Mouse (Mus musculus): ENCODE measurements around the gene Stpg3.
A peak's percentile ranks its signal among the peaks of the same experiment; 100 is the strongest.

Stpg3 gene

DNA sequence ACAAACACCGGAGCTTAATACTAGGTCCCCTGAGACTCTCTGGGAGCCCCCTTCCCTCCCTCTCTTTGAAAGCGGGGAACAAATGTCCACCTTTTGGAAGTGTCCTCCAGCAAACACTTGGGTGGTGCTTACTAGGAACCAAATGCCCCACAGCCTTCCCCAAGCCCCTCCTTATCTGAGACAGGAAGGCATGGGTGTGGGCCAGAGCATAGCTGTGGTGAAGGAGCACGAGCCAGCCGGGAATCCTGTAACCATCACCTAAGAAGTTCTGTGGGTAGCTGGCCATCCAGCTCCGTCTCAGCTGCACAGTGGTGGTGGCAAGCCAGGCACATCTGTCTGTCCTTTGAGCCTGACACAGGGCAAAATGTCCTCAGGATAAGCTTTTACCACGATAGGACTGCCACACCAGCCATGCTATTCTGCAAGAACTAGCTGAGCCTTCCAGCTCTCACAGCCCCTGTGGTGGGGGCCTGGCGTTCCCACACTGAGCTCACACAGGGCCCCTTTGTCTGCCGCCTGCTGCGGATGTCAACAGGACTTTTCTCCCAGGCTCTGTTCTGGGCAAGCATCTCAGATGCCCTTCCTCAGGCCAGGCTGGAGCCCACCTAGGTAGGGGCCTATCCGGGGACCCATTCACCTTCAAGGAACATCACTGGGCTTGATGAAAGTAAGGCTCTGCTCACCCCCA lies 36.0 kb downstream of the Stpg3 start:
- no peak for DNase-seq (ENCODE audit: low spot score)

DNA sequence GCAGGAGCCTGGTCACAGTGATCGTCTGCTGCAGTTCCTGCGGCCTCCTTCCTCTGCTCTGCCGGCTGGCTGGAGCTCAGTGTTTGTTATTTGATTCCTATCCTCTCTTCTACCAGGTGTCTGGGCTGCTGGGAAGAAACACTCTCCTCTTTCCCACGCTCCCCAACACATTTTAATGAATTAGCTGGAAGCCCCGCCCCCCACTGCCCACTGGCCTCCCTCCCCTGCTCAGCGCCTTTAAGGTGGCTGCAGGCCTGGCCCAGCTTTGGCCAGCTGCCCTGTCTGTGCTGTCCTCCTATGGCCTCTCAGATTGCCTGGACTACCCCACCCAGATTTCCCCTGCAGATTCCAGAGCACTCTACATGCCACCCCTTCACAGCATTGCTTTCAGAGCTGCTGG lies 36.8 kb downstream of the Stpg3 start:
- peak; percentile 76 for DNase-seq (ENCODE audit: low spot score)

DNA sequence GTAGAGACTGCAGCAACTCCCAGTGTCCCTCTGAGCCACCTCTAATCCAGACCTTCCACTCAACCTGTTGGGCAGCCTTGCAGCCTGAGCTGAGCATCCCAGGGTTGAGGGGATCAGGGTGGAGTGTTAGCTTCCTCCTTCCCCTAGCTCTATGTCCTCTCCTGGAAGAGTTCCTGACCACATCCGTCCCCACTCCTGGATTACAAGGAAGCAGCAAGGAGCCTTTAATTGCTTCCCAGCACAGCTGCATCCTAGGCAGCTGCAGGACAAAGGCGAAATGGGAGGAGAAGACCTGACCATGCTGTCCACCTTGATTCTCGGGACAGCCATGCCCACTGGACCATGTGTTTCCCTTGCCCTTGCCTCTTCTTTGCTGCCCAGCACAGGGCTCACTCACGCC lies 37.4 kb downstream of the Stpg3 start:
- no peak for DNase-seq (ENCODE audit: low spot score)

DNA sequence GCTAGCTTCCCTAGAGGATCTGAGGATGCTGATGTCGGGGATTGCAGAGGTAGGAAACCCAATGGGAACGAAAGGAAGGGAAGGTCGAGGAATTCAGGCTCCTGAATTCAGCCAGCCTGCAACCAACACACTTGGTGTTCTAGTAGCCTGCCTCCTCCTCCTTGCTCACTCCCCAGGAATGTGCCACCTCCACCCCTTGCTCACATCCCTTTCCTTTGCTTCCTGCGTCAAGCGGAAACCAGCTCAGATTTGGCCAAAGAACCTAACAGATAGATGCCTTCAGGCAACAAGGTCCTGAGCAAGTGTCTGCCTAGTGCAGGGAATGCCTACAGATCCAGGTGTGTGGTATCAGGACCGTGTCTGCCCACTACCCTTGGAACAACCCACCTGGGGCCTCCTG lies 37.9 kb downstream of the Stpg3 start:
- no peak for DNase-seq (ENCODE audit: low spot score)

DNA sequence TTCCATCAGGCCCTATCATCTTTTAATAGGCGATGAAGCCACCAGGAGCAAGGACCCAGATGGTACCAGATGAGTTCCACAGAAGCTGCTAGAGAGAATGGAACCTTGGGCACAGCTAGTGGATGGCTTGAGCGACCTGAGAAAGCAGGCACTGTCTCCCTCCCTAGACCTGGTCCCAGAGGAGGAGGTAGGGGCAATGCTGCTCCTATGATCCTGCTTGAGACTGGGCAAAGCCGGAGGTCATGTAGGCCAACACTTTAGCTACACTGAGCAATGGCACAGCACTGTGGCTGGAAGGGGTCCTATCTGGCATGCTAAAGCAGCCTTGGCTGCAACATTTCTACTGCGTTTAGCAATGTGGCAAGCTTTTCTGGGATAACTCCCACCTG lies 38.8 kb downstream of the Stpg3 start:
- DNase-seq (ENCODE audit: low spot score) = no peak

DNA sequence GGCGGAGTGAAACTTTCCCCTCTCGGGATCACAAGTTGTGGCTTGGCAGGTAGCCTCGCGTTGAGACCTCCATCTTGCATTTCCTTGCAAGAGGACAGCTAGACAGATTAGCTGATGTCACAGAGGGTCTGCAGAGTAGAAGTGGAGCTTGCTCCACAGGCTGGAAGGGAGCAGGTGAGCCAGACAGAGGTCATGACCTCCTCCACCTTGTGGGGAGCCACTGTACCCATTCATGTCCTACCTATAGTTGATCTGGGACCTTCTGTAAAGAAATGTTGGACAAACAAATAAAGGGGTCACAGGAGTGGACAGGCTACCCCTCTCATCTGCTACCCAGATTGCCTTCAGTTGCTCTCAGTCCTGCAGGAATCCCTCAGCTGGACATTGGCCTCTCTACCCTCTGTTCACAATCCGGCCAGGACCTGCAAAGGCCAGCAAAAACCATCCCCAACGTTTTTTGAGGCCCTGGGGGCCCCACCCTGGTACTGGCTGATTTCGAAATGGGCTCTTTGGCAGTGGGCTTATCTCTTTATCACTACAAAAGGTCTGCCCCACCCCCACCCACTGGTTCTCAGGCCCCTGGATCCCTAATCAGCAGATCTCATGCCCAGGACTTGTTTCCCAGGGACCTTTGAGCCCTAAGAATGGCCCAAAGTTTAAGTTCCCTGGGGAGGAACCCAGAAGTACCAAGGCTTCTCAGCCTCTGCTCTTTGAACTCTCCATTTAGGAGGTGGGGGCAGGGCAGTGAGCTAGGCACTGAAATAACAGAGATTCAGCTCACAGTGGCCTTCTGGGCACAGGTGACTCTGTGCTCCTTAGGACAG lies 39.4 kb downstream of the Stpg3 start:
- DNase-seq (ENCODE audit: low spot score) = no peak

DNA sequence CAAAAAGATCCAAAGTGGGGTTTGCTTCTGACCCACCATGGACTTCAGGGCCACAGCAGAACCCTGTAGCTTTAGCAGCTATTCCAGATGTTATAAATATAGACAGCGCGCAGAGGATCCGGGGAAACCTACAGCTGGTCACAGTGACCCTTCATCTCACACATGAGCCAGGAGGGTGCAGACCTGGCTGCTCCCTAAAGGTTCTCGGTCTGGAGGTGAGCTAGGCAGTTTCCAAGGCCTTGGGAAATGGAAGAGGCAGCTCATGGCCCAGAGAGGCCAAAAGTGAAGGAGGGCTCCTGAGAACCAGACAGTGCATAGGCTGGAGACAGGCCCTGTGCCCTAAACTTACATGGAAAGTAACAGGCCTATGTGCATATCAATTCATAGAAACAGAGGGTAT lies 40.6 kb downstream of the Stpg3 start:
- DNase-seq (ENCODE audit: low spot score) = no peak

DNA sequence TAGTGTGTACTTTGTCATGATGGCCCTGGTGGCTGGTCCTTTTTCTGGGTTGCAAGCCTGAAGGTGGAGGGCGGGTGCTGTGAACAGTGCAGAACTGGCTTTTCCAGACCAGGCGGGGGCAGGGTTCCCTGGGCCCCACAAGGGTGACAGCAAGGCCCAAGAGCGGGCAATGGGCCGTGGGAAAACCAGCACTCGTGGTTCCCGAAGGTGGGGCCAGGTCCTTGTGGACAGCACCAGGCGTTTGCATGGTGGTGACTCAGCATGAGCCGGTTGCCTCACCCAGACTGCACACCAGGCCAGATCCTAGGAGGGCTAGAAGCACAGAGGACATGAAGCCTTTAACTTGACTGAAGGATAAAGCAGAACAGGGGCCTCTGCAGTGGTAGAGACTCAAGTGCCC lies 41.8 kb downstream of the Stpg3 start:
- no peak for DNase-seq (ENCODE audit: low spot score)

DNA sequence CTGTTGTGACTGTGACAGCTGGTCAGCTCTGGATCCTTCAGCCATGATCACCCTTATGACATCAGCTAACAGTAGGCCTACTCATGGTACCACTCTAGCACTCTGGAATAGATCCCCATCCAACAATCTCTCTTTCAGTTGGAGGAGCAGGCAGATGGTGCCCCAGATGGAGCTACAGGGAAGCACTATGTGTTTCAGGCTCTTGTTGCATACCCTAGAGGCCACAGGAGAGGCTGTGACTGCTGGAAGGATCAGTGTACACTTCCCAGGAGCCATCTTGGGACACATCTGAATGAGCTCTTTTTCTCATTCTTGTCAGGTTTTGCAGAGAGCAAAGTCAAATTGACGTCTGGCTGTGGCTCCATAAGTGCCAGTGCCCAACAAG lies 42.7 kb downstream of the Stpg3 start:
- DNase-seq (ENCODE audit: low spot score) = no peak

DNA sequence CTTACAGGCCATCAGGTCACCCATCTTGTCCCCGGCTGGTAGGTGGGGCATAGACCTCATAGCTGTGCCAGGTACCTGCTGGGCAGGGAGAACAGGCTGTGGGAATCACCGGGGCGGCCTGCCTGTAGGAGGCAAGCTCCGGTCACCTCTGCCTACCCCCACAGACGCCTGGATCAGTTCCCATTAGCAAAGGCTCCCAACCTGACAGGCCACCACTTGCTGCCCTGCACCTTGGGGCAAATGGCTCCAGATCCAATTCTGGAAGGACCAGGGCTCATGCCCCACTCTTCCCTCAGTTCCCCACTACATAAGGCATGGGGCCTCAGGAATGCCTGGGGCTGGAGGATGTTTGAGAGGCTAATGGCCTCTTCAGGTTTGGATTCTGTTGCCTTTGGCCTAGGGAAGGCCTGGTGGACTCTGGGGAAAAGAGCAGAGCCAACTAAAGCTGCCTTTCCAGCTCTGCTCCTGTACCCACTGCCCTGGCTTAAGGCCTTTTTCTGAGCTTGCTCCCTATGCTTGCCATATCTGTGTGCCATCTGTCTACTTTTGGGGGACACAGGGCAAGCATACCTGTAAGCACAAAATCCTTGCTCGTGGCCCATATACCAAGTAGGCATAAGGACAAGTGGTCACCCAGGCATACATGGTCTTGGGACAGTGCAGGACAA lies 43.2 kb downstream of the Stpg3 start:
- DNase-seq (ENCODE audit: low spot score) = no peak

DNA sequence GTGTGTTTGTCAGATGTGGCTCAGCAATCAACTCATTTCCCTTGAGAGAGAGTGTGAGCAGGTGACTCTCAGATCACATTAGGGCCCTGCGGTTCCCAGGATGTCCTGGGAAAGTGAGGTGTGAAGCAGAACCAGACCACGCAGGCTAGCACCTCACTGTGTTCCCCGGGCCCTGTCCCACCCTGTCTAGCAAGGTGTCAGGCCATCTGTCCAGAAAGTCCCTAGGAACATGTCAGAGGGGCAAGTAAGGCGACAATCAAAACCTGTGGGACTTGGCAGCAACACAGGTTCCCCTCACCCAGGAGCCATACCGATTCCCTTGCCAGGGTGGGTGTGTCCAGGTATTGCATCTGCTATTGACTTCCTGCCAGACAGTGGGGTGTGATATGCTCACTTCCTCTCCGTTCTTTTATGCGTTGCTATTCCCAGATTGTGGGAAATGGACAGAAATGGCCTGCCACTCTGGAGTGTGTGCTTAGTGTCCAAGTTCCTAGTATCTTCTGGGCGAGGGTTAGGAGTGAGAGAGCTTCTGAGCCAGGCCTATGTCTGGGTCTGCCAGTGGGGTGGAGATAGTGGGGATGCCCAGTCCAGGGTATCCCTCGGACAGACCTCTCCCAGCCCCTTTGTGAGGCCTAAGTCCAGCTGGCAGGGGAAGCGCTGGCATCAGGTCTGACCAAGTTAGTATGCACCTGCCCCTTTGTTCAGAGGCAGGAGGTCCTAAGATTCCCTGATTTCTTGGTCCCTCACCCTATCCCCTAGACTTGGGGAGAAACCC lies 43.9 kb downstream of the Stpg3 start:
- DNase-seq (ENCODE audit: low spot score) = no peak

DNA sequence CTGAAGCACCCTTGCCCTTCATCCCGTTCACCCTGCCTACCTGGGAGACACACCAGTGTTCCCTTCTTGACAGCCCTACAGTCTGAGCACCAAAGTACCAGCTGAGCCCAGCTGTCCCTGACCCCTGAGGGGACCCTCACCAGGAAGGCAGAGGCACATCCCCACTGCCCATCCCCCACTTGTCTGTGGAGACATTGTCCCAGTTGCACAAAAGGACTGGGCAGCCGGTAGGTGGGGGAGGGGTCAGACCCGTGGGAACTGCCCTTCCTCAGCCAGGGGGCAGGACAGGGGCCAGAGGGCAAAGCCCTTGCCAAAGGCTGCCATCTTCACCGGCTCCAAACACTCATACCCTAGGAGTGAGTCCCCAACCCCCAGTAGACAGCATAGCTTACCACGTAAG lies 44.7 kb downstream of the Stpg3 start:
- peak; percentile 76 for DNase-seq (ENCODE audit: low spot score)

DNA sequence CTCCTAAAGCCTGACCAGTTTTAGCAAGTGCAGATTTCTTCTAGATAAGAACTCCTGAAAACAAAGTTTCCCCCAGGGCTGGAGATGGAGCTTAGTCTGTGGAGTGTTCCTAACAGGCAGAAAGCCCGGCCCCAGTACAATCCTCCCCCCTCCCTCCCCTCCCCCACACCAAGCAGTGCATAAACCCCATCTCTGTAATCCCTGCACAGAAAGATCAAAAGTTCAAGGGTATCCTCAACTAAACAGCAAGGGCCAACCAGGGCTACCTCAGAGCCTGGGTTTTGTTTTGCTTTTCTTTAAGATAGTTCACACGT lies 45.8 kb downstream of the Stpg3 start:
- no peak for DNase-seq (ENCODE audit: low spot score)

DNA sequence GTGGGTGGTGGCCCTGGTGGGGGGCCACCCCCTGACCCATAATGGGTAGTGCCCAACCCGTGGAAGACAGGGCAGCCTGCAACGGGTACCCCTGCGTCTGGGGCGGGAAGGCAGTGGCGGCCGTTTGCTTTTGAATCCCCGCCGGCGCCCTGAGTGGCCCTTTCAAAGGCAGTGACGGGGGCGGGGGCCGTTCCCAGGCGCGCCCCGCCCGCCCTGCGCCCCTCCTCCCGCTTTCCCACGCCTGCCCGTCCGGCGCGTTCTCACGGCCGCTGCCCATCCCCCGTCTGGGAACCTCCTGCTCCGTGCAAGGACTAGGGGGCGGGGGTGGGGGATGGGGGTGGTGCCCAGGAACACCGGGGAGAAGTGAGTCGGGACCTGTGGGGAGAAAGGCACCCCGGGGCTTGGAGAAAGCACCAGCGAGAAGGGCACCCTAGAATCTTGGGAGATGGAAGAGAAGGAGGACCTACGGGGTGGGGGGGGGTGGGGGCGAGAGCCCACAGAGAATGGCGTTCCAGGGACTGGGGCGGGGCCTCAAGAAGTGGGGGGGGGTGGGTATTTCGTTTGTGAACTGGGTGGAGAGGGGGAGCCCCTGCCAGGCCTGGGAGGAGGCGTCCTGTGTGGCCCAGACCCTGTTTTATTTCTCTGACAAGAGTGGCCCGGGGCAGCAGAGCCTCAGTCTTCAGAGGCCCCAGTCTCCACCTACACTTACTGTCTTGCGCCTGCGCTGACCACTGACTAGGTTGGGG lies 46.3 kb downstream of the Stpg3 start:
- peak; percentile 80 for DNase-seq (ENCODE audit: low spot score)

DNA sequence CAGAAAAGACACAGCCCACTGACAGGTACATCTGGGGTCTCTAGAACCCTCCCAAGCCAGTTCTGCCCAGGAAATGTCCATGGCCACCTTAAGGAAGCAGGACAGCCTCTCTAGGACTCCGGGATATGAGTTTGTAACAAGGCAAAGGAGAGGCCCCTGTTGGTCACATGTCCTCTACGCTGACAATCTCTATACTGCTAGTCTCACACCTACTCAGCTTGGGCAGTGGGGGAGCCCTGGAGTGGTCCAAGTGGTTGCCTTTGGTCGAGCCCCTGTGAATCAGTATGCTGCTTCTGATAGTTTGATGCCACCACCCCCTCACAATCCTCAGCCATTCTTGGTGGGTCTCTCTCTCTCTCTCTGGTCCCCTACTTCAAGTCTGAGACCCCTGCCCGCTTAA lies 47.0 kb downstream of the Stpg3 start:
- peak; percentile 50 for DNase-seq (ENCODE audit: low spot score)
